Mouse (Mus musculus): ENCODE data around the gene Wscd2. TPM values are rescaled to one million over a fixed set of nuclear protein-coding genes. Genes with fewer than 3 reads are reported as not detected.

Gene Wscd2
- polyA plus RNA-seq, 1 experiment from 2014 or later = 7.1 TPM

- peak overlapping the region; percentile 27; the same call in 1 of the 2 replicates for H3K4me2 ChIP-seq (replicated peaks)
- H3K9ac ChIP-seq = 0 out of 2 replicates have a peak overlapping the region, but pooled peaks have one; percentile 19
- H3K27ac ChIP-seq = peak overlapping the region; percentile 80
- H3K9me3 ChIP-seq = no peaks in the 10 kb centered on the region
- 19% methylated on average over 13 of the region's 13 CpGs for WGBS
- H3K27me3 ChIP-seq = no peaks in the 10 kb centered on the region; the same call in 1 of the 2 replicates
- peaks cover 40% of the 10 kb centered on the region for H3K4me1 ChIP-seq
- no peaks in the 10 kb centered on the region for H3K36me3 ChIP-seq
- H3K4me3 ChIP-seq = peak overlapping the region; percentile 7; the same call in 1 of the 2 replicates
- no peak; the same call in 1 of the 2 replicates for ATAC-seq (ENCODE audit: low FRiP score, low read depth)
Observed at GRCm38 (mm10) chr5:113607941-113608431, 117.9 kb downstream of the Wscd2 start.

DNA sequence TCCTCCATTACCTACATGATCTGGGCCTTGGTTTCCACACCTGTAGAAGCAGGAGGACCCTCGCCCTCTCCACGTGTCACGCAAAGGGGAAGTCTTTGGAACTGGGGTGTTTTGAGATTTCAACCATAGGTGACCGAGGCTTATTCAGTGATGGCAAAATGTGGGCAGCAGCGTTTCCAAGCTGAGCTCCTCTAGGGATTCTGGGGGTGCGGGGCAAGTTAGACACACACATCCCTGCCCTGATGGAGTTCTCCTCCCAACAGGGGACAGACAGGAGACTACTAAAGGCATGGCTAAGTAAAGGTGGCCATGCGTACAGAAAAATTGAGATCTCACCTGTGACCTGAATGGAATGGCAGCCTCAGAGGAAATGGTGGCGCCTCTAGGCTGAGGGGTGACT lies 118.4 kb downstream of the Wscd2 start:
- ATAC-seq (ENCODE audit: low FRiP score, low read depth) = no peak
- H3K27ac ChIP-seq = no peak overlapping the region

DNA sequence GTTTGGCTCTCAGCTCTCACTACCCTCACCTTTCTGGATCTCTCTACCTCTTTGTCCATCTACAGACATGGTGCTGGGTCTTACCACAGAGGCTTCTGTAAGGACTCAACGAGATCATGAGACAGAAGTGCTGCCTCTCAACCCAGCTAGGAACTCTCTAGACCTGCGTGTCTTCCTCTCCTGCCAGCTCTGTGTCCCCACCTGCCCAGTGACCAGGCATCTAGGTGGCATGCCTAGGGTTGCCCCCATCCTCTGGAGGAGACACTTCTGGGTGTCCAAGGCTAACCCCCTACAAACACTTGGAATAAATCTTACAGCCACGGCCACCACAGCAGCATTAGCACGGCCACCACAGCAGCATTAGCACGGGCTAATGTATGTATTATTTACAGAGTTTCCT lies 119.8 kb downstream of the Wscd2 start:
- H3K4me2 ChIP-seq (replicated peaks) = no peak overlapping the region
- no peaks in the 10 kb centered on the region; the same call in 1 of the 2 replicates for H3K27me3 ChIP-seq
- no peak for ATAC-seq (ENCODE audit: low FRiP score, low read depth)
- H3K9me3 ChIP-seq = no peaks in the 10 kb centered on the region
- no peak overlapping the region for H3K4me3 ChIP-seq
- H3K36me3 ChIP-seq = peaks cover 11% of the 10 kb centered on the region
- whole genome bisulfite sequencing = 69% methylated on average over 5 of the region's 5 CpGs
- H3K27ac ChIP-seq = no peak overlapping the region
- peaks cover 40% of the 10 kb centered on the region for H3K4me1 ChIP-seq
- no peak overlapping the region for H3K9ac ChIP-seq

More for the DNA sequence above, 118.4 kb downstream of the Wscd2 start:
- WGBS = 73% methylated on average over 8 of the region's 8 CpGs
- H3K4me3 ChIP-seq = no peak overlapping the region
- peak overlapping the region; percentile 27; the same call in 1 of the 2 replicates for H3K4me2 ChIP-seq (replicated peaks)
- H3K36me3 ChIP-seq = no peaks in the 10 kb centered on the region
- H3K9ac ChIP-seq = no peak overlapping the region
- no peaks in the 10 kb centered on the region; the same call in 1 of the 2 replicates for H3K27me3 ChIP-seq
- H3K4me1 ChIP-seq = peaks cover 40% of the 10 kb centered on the region
- H3K9me3 ChIP-seq = no peaks in the 10 kb centered on the region

DNA sequence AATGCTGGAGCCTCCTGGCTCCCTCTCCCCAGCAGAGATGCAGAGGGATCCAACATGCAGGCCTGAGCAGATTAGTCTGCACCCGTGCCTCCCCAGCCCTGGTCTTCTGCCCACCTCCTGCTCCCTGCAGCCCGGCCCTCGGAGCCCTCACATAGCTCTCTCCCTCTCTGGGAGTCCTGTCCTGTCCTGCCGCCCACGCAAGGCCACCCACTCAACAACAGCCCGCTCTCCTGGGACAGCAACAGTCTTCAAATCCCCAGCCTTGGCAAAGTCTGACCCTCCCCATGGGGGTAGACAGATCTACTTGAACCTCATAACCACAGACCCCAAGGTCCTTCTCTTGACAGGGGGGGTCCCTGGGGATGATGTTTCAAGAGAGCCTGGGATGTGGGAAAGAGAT lies 120.4 kb downstream of the Wscd2 start:
- H3K27ac ChIP-seq = no peak overlapping the region
- H3K4me3 ChIP-seq = no peak overlapping the region
- peaks cover 40% of the 10 kb centered on the region for H3K4me1 ChIP-seq
- no peak for ATAC-seq (ENCODE audit: low FRiP score, low read depth)
- H3K27me3 ChIP-seq = no peaks in the 10 kb centered on the region; the same call in 1 of the 2 replicates
- H3K9me3 ChIP-seq = no peaks in the 10 kb centered on the region
- peaks cover 15% of the 10 kb centered on the region for H3K36me3 ChIP-seq
- WGBS = 63% methylated on average over 6 of the region's 6 CpGs
- no peak overlapping the region for H3K4me2 ChIP-seq (replicated peaks)
- H3K9ac ChIP-seq = no peak overlapping the region

GRCm38 (mm10) chr5:113611131-113611530 lies 121.0 kb downstream of the Wscd2 start:
- no peak for ATAC-seq (ENCODE audit: low FRiP score, low read depth)
- Histone ChIP-seq H3K9me3 (no peaks in the 10 kb centered on the region), H3K36me3 (peaks cover 18% of the 10 kb centered on the region), H3K9ac (no peak overlapping the region), H3K4me1 (peaks cover 40% of the 10 kb centered on the region), H3K4me3 (no peak overlapping the region), H3K4me2 (replicated peaks) (no peak overlapping the region), H3K27me3 (no peaks in the 10 kb centered on the region; the same call in 1 of the 2 replicates), H3K27ac (no peak overlapping the region)
- 83% methylated on average over 6 of the region's 6 CpGs for WGBS

DNA sequence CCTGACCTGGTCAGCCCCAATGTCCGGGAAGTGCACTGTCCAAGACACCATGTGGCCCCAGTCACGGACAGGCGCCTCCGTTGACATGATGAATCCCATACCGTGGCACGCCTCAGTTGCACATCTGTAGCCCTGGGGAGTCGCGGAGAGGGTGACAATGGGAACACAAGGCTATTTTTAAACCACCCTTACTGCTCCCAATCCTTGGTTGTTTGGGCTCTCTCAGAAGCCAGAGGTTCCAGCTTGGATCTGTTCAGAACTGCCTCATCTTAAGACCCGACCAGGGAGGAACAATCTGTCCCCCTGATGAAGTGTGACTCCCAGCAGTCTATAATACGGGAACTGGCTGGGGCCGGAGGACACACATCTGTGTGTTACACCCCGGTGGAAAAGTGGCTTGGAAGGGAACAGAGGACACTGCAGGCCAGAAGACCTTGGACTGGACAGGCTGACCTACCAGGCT lies 121.7 kb downstream of the Wscd2 start:
- 74% methylated on average over 12 of the region's 12 CpGs for WGBS

GRCm38 (mm10) chr5:113618716-113619115 lies 128.6 kb downstream of the Wscd2 start:
- Histone ChIP-seq H3K9me3 (no peaks in the 10 kb centered on the region), H3K27ac (no peak overlapping the region), H3K9ac (no peak overlapping the region), H3K27me3 (no peaks in the 10 kb centered on the region), H3K36me3 (peaks cover 16% of the 10 kb centered on the region), H3K4me3 (no peak overlapping the region), H3K4me1 (peaks cover 10% of the 10 kb centered on the region), H3K4me2 (replicated peaks) (no peak overlapping the region)
- no peak for ATAC-seq (ENCODE audit: low FRiP score, low read depth)
- WGBS = 95% methylated on average over 4 of the region's 4 CpGs

More for the DNA sequence above, 121.7 kb downstream of the Wscd2 start:
- H3K27me3 ChIP-seq = no peaks in the 10 kb centered on the region; the same call in 1 of the 2 replicates
- H3K4me1 ChIP-seq = peaks cover 40% of the 10 kb centered on the region
- no peak overlapping the region for H3K9ac ChIP-seq
- no peak overlapping the region for H3K4me3 ChIP-seq
- no peak overlapping the region for H3K4me2 ChIP-seq (replicated peaks)
- no peak overlapping the region for H3K27ac ChIP-seq
- H3K9me3 ChIP-seq = no peaks in the 10 kb centered on the region
- no peak for ATAC-seq (ENCODE audit: low FRiP score, low read depth)
- peaks cover 18% of the 10 kb centered on the region for H3K36me3 ChIP-seq

DNA sequence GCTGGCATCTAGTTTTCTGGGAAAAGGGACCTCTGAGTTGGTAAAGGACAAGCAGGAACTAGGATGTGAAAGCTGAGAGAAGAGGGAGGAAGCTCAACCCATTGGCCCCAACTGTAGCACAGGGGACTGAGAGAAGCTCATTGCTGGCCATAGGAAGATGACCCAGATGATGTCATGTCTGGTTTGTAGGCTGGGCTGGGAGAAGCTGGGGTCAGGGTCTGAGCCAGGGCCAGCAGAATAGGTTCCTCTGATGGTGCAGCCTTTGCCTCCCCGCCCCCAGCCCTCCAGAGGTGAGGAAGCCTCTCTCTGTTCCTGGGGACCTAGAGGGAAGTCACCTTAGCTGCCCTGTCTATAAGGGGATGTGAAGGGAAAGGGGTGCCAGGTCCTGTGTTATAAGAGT lies 129.0 kb downstream of the Wscd2 start:
- Histone ChIP-seq H3K9ac (no peak overlapping the region), H3K36me3 (peaks cover 12% of the 10 kb centered on the region), H3K4me1 (peaks cover 10% of the 10 kb centered on the region), H3K4me2 (replicated peaks) (no peak overlapping the region), H3K27ac (no peak overlapping the region), H3K9me3 (no peaks in the 10 kb centered on the region), H3K27me3 (no peaks in the 10 kb centered on the region), H3K4me3 (no peak overlapping the region)
- WGBS = 75% methylated on average over 1 of the region's 1 CpGs
- no peak for ATAC-seq (ENCODE audit: low FRiP score, low read depth)

DNA sequence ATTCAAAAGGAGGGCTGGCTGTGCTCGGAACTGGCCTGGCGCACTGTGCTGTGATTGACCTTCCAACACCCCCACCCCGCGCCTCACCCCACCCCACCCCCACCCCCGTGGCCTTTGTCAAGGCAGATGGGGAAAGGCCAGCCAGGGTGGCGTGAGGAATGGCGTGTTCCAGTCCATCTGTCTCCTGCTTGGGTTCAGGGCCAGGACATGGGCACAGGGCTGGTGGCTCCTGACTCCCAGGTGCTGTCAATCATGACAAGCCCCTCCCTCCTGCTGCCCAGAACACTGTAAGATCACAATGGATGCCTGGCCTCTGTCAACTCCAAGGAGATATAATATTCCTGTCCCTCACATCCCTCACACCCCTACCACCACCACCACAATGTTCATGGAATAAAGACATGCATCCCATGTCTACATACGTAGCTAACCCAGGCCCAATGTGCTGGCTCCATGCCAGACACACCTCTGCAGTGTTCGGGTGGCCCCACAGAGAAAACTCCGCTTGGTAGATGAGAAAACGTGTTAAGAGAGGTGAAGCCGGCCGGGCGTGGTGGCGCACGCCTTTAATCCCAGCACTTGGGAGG lies 130.1 kb downstream of the Wscd2 start:
- 70% methylated on average over 16 of the region's 16 CpGs for WGBS
- H3K27me3 ChIP-seq = no peaks in the 10 kb centered on the region
- no peak overlapping the region for H3K4me3 ChIP-seq
- H3K36me3 ChIP-seq = peaks cover 5% of the 10 kb centered on the region; the same call in 1 of the 2 replicates
- no peak overlapping the region for H3K9ac ChIP-seq
- no peak for ATAC-seq (ENCODE audit: low FRiP score, low read depth)
- H3K9me3 ChIP-seq = no peaks in the 10 kb centered on the region
- peaks cover 10% of the 10 kb centered on the region for H3K4me1 ChIP-seq
- H3K27ac ChIP-seq = no peak overlapping the region
- H3K4me2 ChIP-seq (replicated peaks) = no peak overlapping the region

GRCm38 (mm10) chr5:113620999-113621398 lies 130.9 kb downstream of the Wscd2 start:
- H3K9ac ChIP-seq = no peak overlapping the region
- H3K36me3 ChIP-seq = no peaks in the 10 kb centered on the region
- H3K27ac ChIP-seq = no peak overlapping the region
- H3K27me3 ChIP-seq = no peaks in the 10 kb centered on the region
- H3K4me2 ChIP-seq (replicated peaks) = no peak overlapping the region
- H3K9me3 ChIP-seq = no peaks in the 10 kb centered on the region
- H3K4me1 ChIP-seq = peaks cover 10% of the 10 kb centered on the region
- WGBS = 65% methylated on average over 7 of the region's 7 CpGs
- no peak for ATAC-seq (ENCODE audit: low FRiP score, low read depth)
- no peak overlapping the region for H3K4me3 ChIP-seq

- Histone ChIP-seq H3K4me2 (replicated peaks) (no peak overlapping the region), H3K27me3 (no peaks in the 10 kb centered on the region), H3K4me1 (peaks cover 29% of the 10 kb centered on the region), H3K27ac (no peak overlapping the region), H3K9me3 (no peaks in the 10 kb centered on the region), H3K36me3 (no peaks in the 10 kb centered on the region), H3K9ac (no peak overlapping the region), H3K4me3 (no peak overlapping the region)
- ATAC-seq (ENCODE audit: low FRiP score, low read depth) = no peak
- 23% methylated on average over 2 of the region's 2 CpGs for WGBS
Observed at GRCm38 (mm10) chr5:113623052-113623451, 132.9 kb downstream of the Wscd2 start.

DNA sequence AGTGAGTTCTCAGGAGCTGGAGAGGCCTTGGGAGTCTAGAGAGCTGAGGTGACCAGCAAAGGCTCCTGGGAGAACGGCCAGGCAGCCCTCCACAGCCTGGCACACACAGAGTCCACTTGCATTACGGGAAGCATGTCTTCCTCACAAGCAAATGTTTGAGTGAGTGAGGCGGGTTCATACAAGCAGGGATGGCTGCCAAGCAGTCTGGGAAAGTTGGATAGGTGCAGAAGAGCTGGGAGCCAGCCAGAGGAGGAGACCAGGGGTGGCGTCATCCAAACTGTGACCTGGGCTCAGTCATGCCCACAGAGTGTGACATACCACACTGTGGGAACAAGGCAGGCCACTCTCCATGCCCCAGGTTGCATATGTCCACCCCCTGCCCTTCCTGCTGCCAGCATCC lies 134.9 kb downstream of the Wscd2 start:
- Histone ChIP-seq H3K27ac (no peak overlapping the region), H3K4me3 (no peak overlapping the region), H3K27me3 (no peaks in the 10 kb centered on the region), H3K9ac (no peak overlapping the region), H3K4me2 (replicated peaks) (no peak overlapping the region), H3K36me3 (no peaks in the 10 kb centered on the region), H3K4me1 (peaks cover 40% of the 10 kb centered on the region), H3K9me3 (no peaks in the 10 kb centered on the region)
- ATAC-seq (ENCODE audit: low FRiP score, low read depth) = no peak
- 82% methylated on average over 4 of the region's 4 CpGs for WGBS
